Mouse (Mus musculus): ENCODE data around the gene Foxa3. TPM values are rescaled to one million over a fixed set of nuclear protein-coding genes. Genes with fewer than 3 reads are reported as not detected.
A peak's percentile ranks its signal among the peaks of the same experiment; 100 is the strongest.
"Not testable (repeated sequence)": the region's sequence is repeated elsewhere in the genome, so short reads cannot be mapped to it uniquely, and the experiment has no call there.

Gene Foxa3
- polyA plus RNA-seq (2014; fragmentation: Nextera tagmentation; extraction: Ambion mirVana) = not detected in 2 replicates

- Histone ChIP-seq H3K27me3 (ENCODE audit: control insufficient read depth, insufficient read depth, low read length) (peaks cover 31% of the 10 kb centered on the region), H3K4me2 (replicated peaks) (peak within 1 kb of the TSS; percentile 92), H3K27ac (peak within 1 kb of the TSS; percentile 66), H3K4me1 (replicated peaks; ENCODE audit: control insufficient read depth, insufficient read depth, low read length) (peaks cover 11% of the 10 kb centered on the region), H3K9ac (peak within 1 kb of the TSS; percentile 87), H3K9me3 (ENCODE audit: control insufficient read depth, low read length) (no peaks in the 10 kb centered on the region), H3K4me3 (replicated peaks; ENCODE audit: low read length) (peak within 1 kb of the TSS; percentile 97), H3K36me3 (replicated peaks; ENCODE audit: control insufficient read depth, insufficient read depth) (0 out of 2 replicates have a peak, but pooled peaks cover under 1% of the 10 kb centered on the region)
- no peak for DNase-seq (ENCODE audit: low spot score)
- WGBS = 6% methylated on average over 30 of the region's 30 CpGs
- ATAC-seq (ENCODE audit: low FRiP score) = peak; percentile 15; the same call in 1 of the 2 replicates
These were observed at the start of gene Foxa3 for GRCm38 (mm10) chr7:19023357-19023814. Gene Foxa3, minus strand, starts transcription at chr7:19023538.

- 61% methylated on average over 3 of the region's 3 CpGs for WGBS
- H3K4me2 ChIP-seq (replicated peaks); H3K9ac ChIP-seq; H3K4me3 ChIP-seq (replicated peaks; ENCODE audit: low read length); H3K27ac ChIP-seq; H3K36me3 ChIP-seq (replicated peaks; ENCODE audit: control insufficient read depth, insufficient read depth); H3K9me3 ChIP-seq (ENCODE audit: control insufficient read depth, low read length); DNase-seq (ENCODE audit: low spot score); H3K4me1 ChIP-seq (replicated peaks; ENCODE audit: control insufficient read depth, insufficient read depth, low read length); ATAC-seq (ENCODE audit: low FRiP score): not testable (repeated sequence)
- peaks cover 14% of the 10 kb centered on the region for H3K27me3 ChIP-seq (ENCODE audit: control insufficient read depth, insufficient read depth, low read length)
These were observed 47.7 kb upstream of the Foxa3 start for GRCm38 (mm10) chr7:19071024-19071423.

GRCm38 (mm10) chr7:19069500-19069899, 46.2 kb upstream of the Foxa3 start:
- H3K36me3 ChIP-seq (replicated peaks; ENCODE audit: control insufficient read depth, insufficient read depth) = no peaks in the 10 kb centered on the region
- H3K9me3 ChIP-seq (ENCODE audit: control insufficient read depth, low read length) = no peaks in the 10 kb centered on the region
- H3K4me2 ChIP-seq (replicated peaks) = no peak overlapping the region
- H3K27me3 ChIP-seq (ENCODE audit: control insufficient read depth, insufficient read depth, low read length) = peaks cover 30% of the 10 kb centered on the region
- 52% methylated on average over 3 of the region's 3 CpGs for WGBS
- ATAC-seq (ENCODE audit: low FRiP score) = no peak
- no peak overlapping the region for H3K9ac ChIP-seq
- no peaks in the 10 kb centered on the region for H3K4me1 ChIP-seq (replicated peaks; ENCODE audit: control insufficient read depth, insufficient read depth, low read length)
- no peak overlapping the region for H3K4me3 ChIP-seq (replicated peaks; ENCODE audit: low read length)
- no peak overlapping the region for H3K27ac ChIP-seq
- DNase-seq (ENCODE audit: low spot score) = no peak

GRCm38 (mm10) chr7:19068707-19069106, 45.4 kb upstream of the Foxa3 start:
- no peaks in the 10 kb centered on the region for H3K4me1 ChIP-seq (replicated peaks; ENCODE audit: control insufficient read depth, insufficient read depth, low read length)
- no peak overlapping the region for H3K4me2 ChIP-seq (replicated peaks)
- no peaks in the 10 kb centered on the region for H3K36me3 ChIP-seq (replicated peaks; ENCODE audit: control insufficient read depth, insufficient read depth)
- no peak for ATAC-seq (ENCODE audit: low FRiP score)
- no peak overlapping the region for H3K4me3 ChIP-seq (replicated peaks; ENCODE audit: low read length)
- no peak overlapping the region for H3K27ac ChIP-seq
- peak; percentile 88 for DNase-seq (ENCODE audit: low spot score)
- H3K9me3 ChIP-seq (ENCODE audit: control insufficient read depth, low read length) = no peaks in the 10 kb centered on the region
- 9% methylated on average over 2 of the region's 2 CpGs for WGBS
- no peak overlapping the region for H3K9ac ChIP-seq
- peaks cover 31% of the 10 kb centered on the region for H3K27me3 ChIP-seq (ENCODE audit: control insufficient read depth, insufficient read depth, low read length)

- Histone ChIP-seq H3K4me3 (replicated peaks; ENCODE audit: low read length) (no peak overlapping the region), H3K9me3 (ENCODE audit: control insufficient read depth, low read length) (no peaks in the 10 kb centered on the region), H3K27me3 (ENCODE audit: control insufficient read depth, insufficient read depth, low read length) (peaks cover 31% of the 10 kb centered on the region), H3K9ac (no peak overlapping the region), H3K36me3 (replicated peaks; ENCODE audit: control insufficient read depth, insufficient read depth) (no peaks in the 10 kb centered on the region), H3K4me2 (replicated peaks) (no peak overlapping the region), H3K27ac (no peak overlapping the region), H3K4me1 (replicated peaks; ENCODE audit: control insufficient read depth, insufficient read depth, low read length) (no peaks in the 10 kb centered on the region)
- 73% methylated on average over 14 of the region's 14 CpGs for WGBS
- no peak for ATAC-seq (ENCODE audit: low FRiP score)
- no peak for DNase-seq (ENCODE audit: low spot score)
These were observed 44.6 kb upstream of the Foxa3 start for GRCm38 (mm10) chr7:19067935-19068334.

- Histone ChIP-seq H3K4me1 (replicated peaks; ENCODE audit: control insufficient read depth, insufficient read depth, low read length) (no peaks in the 10 kb centered on the region), H3K4me3 (replicated peaks; ENCODE audit: low read length) (no peak overlapping the region), H3K27ac (no peak overlapping the region), H3K9me3 (ENCODE audit: control insufficient read depth, low read length) (no peaks in the 10 kb centered on the region), H3K27me3 (ENCODE audit: control insufficient read depth, insufficient read depth, low read length) (peaks cover 31% of the 10 kb centered on the region), H3K4me2 (replicated peaks) (no peak overlapping the region), H3K36me3 (replicated peaks; ENCODE audit: control insufficient read depth, insufficient read depth) (no peaks in the 10 kb centered on the region), H3K9ac (no peak overlapping the region)
- ATAC-seq (ENCODE audit: low FRiP score) (no peak), DNase-seq (ENCODE audit: low spot score) (no peak)
- 49% methylated on average over 14 of the region's 14 CpGs for WGBS
These were observed 43.7 kb upstream of the Foxa3 start for GRCm38 (mm10) chr7:19067063-19067462.

- DNase-seq (ENCODE audit: low spot score) = no peak
- H3K9me3 ChIP-seq (ENCODE audit: control insufficient read depth, low read length) = no peaks in the 10 kb centered on the region
- peak overlapping the region; percentile 7; the same call in 1 of the 2 replicates for H3K4me3 ChIP-seq (replicated peaks; ENCODE audit: low read length)
- WGBS = 51% methylated on average over 11 of the region's 13 CpGs
- no peak overlapping the region for H3K9ac ChIP-seq
- no peaks in the 10 kb centered on the region for H3K36me3 ChIP-seq (replicated peaks; ENCODE audit: control insufficient read depth, insufficient read depth)
- no peak overlapping the region for H3K27ac ChIP-seq
- H3K4me1 ChIP-seq (replicated peaks; ENCODE audit: control insufficient read depth, insufficient read depth, low read length) = no peaks in the 10 kb centered on the region
- peaks cover 31% of the 10 kb centered on the region for H3K27me3 ChIP-seq (ENCODE audit: control insufficient read depth, insufficient read depth, low read length)
- no peak for ATAC-seq (ENCODE audit: low FRiP score)
- H3K4me2 ChIP-seq (replicated peaks) = peak overlapping the region; percentile 31
These were observed 42.6 kb upstream of the Foxa3 start for GRCm38 (mm10) chr7:19065896-19066295.

GRCm38 (mm10) chr7:19057405-19057804, 34.1 kb upstream of the Foxa3 start:
- Histone ChIP-seq H3K9me3 (ENCODE audit: control insufficient read depth, low read length) (no peaks in the 10 kb centered on the region), H3K4me2 (replicated peaks) (no peak overlapping the region), H3K27me3 (ENCODE audit: control insufficient read depth, insufficient read depth, low read length) (no peaks in the 10 kb centered on the region), H3K9ac (no peak overlapping the region), H3K36me3 (replicated peaks; ENCODE audit: control insufficient read depth, insufficient read depth) (peaks cover 4% of the 10 kb centered on the region; the same call in 1 of the 2 replicates), H3K4me1 (replicated peaks; ENCODE audit: control insufficient read depth, insufficient read depth, low read length) (no peaks in the 10 kb centered on the region), H3K27ac (no peak overlapping the region), H3K4me3 (replicated peaks; ENCODE audit: low read length) (no peak overlapping the region)
- no peak for ATAC-seq (ENCODE audit: low FRiP score)
- 91% methylated on average over 10 of the region's 10 CpGs for WGBS
- DNase-seq (ENCODE audit: low spot score) = no peak

GRCm38 (mm10) chr7:19055108-19055507, 31.8 kb upstream of the Foxa3 start:
- H3K4me2 ChIP-seq (replicated peaks) = no peak overlapping the region
- no peaks in the 10 kb centered on the region for H3K4me1 ChIP-seq (replicated peaks; ENCODE audit: control insufficient read depth, insufficient read depth, low read length)
- H3K9me3 ChIP-seq (ENCODE audit: control insufficient read depth, low read length) = no peaks in the 10 kb centered on the region
- H3K9ac ChIP-seq = no peak overlapping the region
- no peaks in the 10 kb centered on the region for H3K27me3 ChIP-seq (ENCODE audit: control insufficient read depth, insufficient read depth, low read length)
- no peak overlapping the region for H3K27ac ChIP-seq
- peaks cover 26% of the 10 kb centered on the region for H3K36me3 ChIP-seq (replicated peaks; ENCODE audit: control insufficient read depth, insufficient read depth)
- no peak overlapping the region for H3K4me3 ChIP-seq (replicated peaks; ENCODE audit: low read length)
- ATAC-seq (ENCODE audit: low FRiP score) (no peak), DNase-seq (ENCODE audit: low spot score) (no peak)
- 93% methylated on average over 8 of the region's 8 CpGs for WGBS

- Histone ChIP-seq H3K4me2 (replicated peaks) (peak overlapping the region; percentile 41), H3K36me3 (replicated peaks; ENCODE audit: control insufficient read depth, insufficient read depth) (peaks cover 30% of the 10 kb centered on the region), H3K27me3 (ENCODE audit: control insufficient read depth, insufficient read depth, low read length) (no peaks in the 10 kb centered on the region), H3K9ac (peak overlapping the region; percentile 45; the same call in 1 of the 2 replicates), H3K9me3 (ENCODE audit: control insufficient read depth, low read length) (no peaks in the 10 kb centered on the region), H3K27ac (no peak overlapping the region), H3K4me1 (replicated peaks; ENCODE audit: control insufficient read depth, insufficient read depth, low read length) (no peaks in the 10 kb centered on the region), H3K4me3 (replicated peaks; ENCODE audit: low read length) (0 out of 2 replicates have a peak overlapping the region, but pooled peaks have one; percentile 2)
- DNase-seq (ENCODE audit: low spot score) (no peak), ATAC-seq (ENCODE audit: low FRiP score) (peak; percentile 29; the same call in 1 of the 2 replicates)
- 69% methylated on average over 9 of the region's 9 CpGs for WGBS
These were observed 31.4 kb upstream of the Foxa3 start for GRCm38 (mm10) chr7:19054777-19055076.
